Mouse (Mus musculus): ENCODE data around the gene Morn5. TPM values are rescaled to one million over a fixed set of nuclear protein-coding genes. Genes with fewer than 3 reads are reported as not detected.
A peak's percentile ranks its signal among the peaks of the same experiment; 100 is the strongest.

Gene Morn5
- polyA plus RNA-seq (2015; fragmentation: Nextera tagmentation; extraction: Ambion mirVana) = 0.27 and 0.62 TPM in 2 replicates

GRCm38 (mm10) chr2:36048748-36049566, at the start of gene Morn5, which contains the start of gene Ndufa8:
TSS of gene Morn5 (plus strand) at chr2:36049458.
TSS of gene Ndufa8 (minus strand) at chr2:36049406.
- H3K9me3 ChIP-seq (replicated peaks; ENCODE audit: low read length) = no peaks in the 10 kb centered on the region
- peak within 1 kb of the TSS; percentile 68 for H3K4me3 ChIP-seq (replicated peaks; ENCODE audit: low read depth, low read length)
- DNase-seq (ENCODE audit: low spot score) = peak; percentile 97
- H3K36me3 ChIP-seq (ENCODE audit: insufficient read depth, low read length) = no peaks in the 10 kb centered on the region
- WGBS = under 1% methylated on average over 44 of the region's 44 CpGs
- H3K9ac ChIP-seq (ENCODE audit: low read depth, low read length) = peak within 1 kb of the TSS; percentile 83
- peak within 1 kb of the TSS; percentile 58 for H3K27ac ChIP-seq
- H3K4me1 ChIP-seq (replicated peaks; ENCODE audit: insufficient read depth, low read length) = peaks cover 4% of the 10 kb centered on the region; the same call in 1 of the 2 replicates
- peak; percentile 98 for ATAC-seq (replicated peaks; ENCODE audit: low FRiP score, low read depth)
- no peaks in the 10 kb centered on the region for H3K27me3 ChIP-seq (ENCODE audit: insufficient read depth, low read length)
- TF ChIP-seq CTCF (IDR thresholded peaks at IDR 0.05; ENCODE audit: low read depth) = no peak
- peak within 1 kb of the TSS; percentile 79 for H3K4me2 ChIP-seq (ENCODE audit: low read length)

GRCm38 (mm10) chr2:36000390-36000789, 48.9 kb upstream of the Morn5 start:
- 43% methylated on average over 1 of the region's 1 CpGs for WGBS
- Histone ChIP-seq H3K4me3 (replicated peaks; ENCODE audit: low read depth, low read length) (no peak overlapping the region), H3K4me1 (replicated peaks; ENCODE audit: insufficient read depth, low read length) (no peaks in the 10 kb centered on the region), H3K9me3 (replicated peaks; ENCODE audit: low read length) (no peaks in the 10 kb centered on the region), H3K27ac (no peak overlapping the region), H3K36me3 (ENCODE audit: insufficient read depth, low read length) (no peaks in the 10 kb centered on the region), H3K27me3 (ENCODE audit: insufficient read depth, low read length) (no peaks in the 10 kb centered on the region), H3K4me2 (ENCODE audit: low read length) (no peak overlapping the region), H3K9ac (ENCODE audit: low read depth, low read length) (no peak overlapping the region)
- no peak for DNase-seq (ENCODE audit: low spot score)
- no peak for TF ChIP-seq CTCF (IDR thresholded peaks at IDR 0.05; ENCODE audit: low read depth)
- ATAC-seq (replicated peaks; ENCODE audit: low FRiP score, low read depth) = no peak

- 48% methylated on average over 6 of the region's 6 CpGs for WGBS
- DNase-seq (ENCODE audit: low spot score) (no peak), ATAC-seq (replicated peaks; ENCODE audit: low FRiP score, low read depth) (no peak)
- H3K36me3 ChIP-seq (ENCODE audit: insufficient read depth, low read length) = no peaks in the 10 kb centered on the region
- H3K9me3 ChIP-seq (replicated peaks; ENCODE audit: low read length) = no peaks in the 10 kb centered on the region
- no peak for TF ChIP-seq CTCF (IDR thresholded peaks at IDR 0.05; ENCODE audit: low read depth)
- no peak overlapping the region for H3K4me2 ChIP-seq (ENCODE audit: low read length)
- no peaks in the 10 kb centered on the region for H3K4me1 ChIP-seq (replicated peaks; ENCODE audit: insufficient read depth, low read length)
- H3K9ac ChIP-seq (ENCODE audit: low read depth, low read length) = no peak overlapping the region
- H3K27me3 ChIP-seq (ENCODE audit: insufficient read depth, low read length) = no peaks in the 10 kb centered on the region
- no peak overlapping the region for H3K4me3 ChIP-seq (replicated peaks; ENCODE audit: low read depth, low read length)
- H3K27ac ChIP-seq = no peak overlapping the region
These were observed 47.1 kb upstream of the Morn5 start for GRCm38 (mm10) chr2:36002188-36002587.

GRCm38 (mm10) chr2:36008071-36008470, 41.2 kb upstream of the Morn5 start:
- Histone ChIP-seq H3K36me3 (ENCODE audit: insufficient read depth, low read length) (no peaks in the 10 kb centered on the region), H3K4me1 (replicated peaks; ENCODE audit: insufficient read depth, low read length) (no peaks in the 10 kb centered on the region; the same call in 1 of the 2 replicates), H3K9me3 (replicated peaks; ENCODE audit: low read length) (no peaks in the 10 kb centered on the region), H3K27ac (no peak overlapping the region), H3K9ac (ENCODE audit: low read depth, low read length) (no peak overlapping the region), H3K4me2 (ENCODE audit: low read length) (no peak overlapping the region), H3K27me3 (ENCODE audit: insufficient read depth, low read length) (no peaks in the 10 kb centered on the region), H3K4me3 (replicated peaks; ENCODE audit: low read depth, low read length) (no peak overlapping the region)
- ATAC-seq (replicated peaks; ENCODE audit: low FRiP score, low read depth) (no peak), DNase-seq (ENCODE audit: low spot score) (peak; percentile 73)
- peak; percentile 90 for TF ChIP-seq CTCF (IDR thresholded peaks at IDR 0.05; ENCODE audit: low read depth)
- 26% methylated on average over 1 of the region's 1 CpGs for WGBS

GRCm38 (mm10) chr2:36009386-36009785, 39.9 kb upstream of the Morn5 start:
- peak; percentile 93 for TF ChIP-seq CTCF (IDR thresholded peaks at IDR 0.05; ENCODE audit: low read depth)
- ATAC-seq (replicated peaks; ENCODE audit: low FRiP score, low read depth) = no peak; the same call in 1 of the 2 replicates

GRCm38 (mm10) chr2:36010579-36010978, 38.7 kb upstream of the Morn5 start:
- no peak for TF ChIP-seq CTCF (IDR thresholded peaks at IDR 0.05; ENCODE audit: low read depth)
- ATAC-seq (replicated peaks; ENCODE audit: low FRiP score, low read depth) (no peak), DNase-seq (ENCODE audit: low spot score) (no peak)
- H3K9me3 ChIP-seq (replicated peaks; ENCODE audit: low read length) = no peaks in the 10 kb centered on the region
- no peak overlapping the region for H3K9ac ChIP-seq (ENCODE audit: low read depth, low read length)
- WGBS = 59% methylated on average over 8 of the region's 8 CpGs
- no peaks in the 10 kb centered on the region; the same call in 1 of the 2 replicates for H3K4me1 ChIP-seq (replicated peaks; ENCODE audit: insufficient read depth, low read length)
- H3K27me3 ChIP-seq (ENCODE audit: insufficient read depth, low read length) = no peaks in the 10 kb centered on the region
- H3K27ac ChIP-seq = no peak overlapping the region
- H3K4me2 ChIP-seq (ENCODE audit: low read length) = no peak overlapping the region
- H3K36me3 ChIP-seq (ENCODE audit: insufficient read depth, low read length) = no peaks in the 10 kb centered on the region
- no peak overlapping the region for H3K4me3 ChIP-seq (replicated peaks; ENCODE audit: low read depth, low read length)

More at GRCm38 (mm10) chr2:36009386-36009785, 39.9 kb upstream of the Morn5 start:
- Histone ChIP-seq H3K4me3 (replicated peaks; ENCODE audit: low read depth, low read length) (no peak overlapping the region), H3K4me2 (ENCODE audit: low read length) (no peak overlapping the region), H3K9ac (ENCODE audit: low read depth, low read length) (no peak overlapping the region), H3K9me3 (replicated peaks; ENCODE audit: low read length) (no peaks in the 10 kb centered on the region), H3K27me3 (ENCODE audit: insufficient read depth, low read length) (no peaks in the 10 kb centered on the region), H3K27ac (no peak overlapping the region), H3K4me1 (replicated peaks; ENCODE audit: insufficient read depth, low read length) (no peaks in the 10 kb centered on the region; the same call in 1 of the 2 replicates), H3K36me3 (ENCODE audit: insufficient read depth, low read length) (no peaks in the 10 kb centered on the region)
- 19% methylated on average over 4 of the region's 4 CpGs for WGBS
- peak; percentile 89 for DNase-seq (ENCODE audit: low spot score)
